9 mouse cellular contexts compared by ENCODE assay signal in genomic region chr2:113756924-113757524, GRCm38 (mm10). TPM values are rescaled to one million over a fixed set of nuclear protein-coding genes. Genes with fewer than 3 reads are reported as not detected.
A peak's percentile ranks its signal among the peaks of the same experiment; 100 is the strongest.
DNase-seq lines count a peak whose midpoint lies in the region; ATAC-seq and TF ChIP-seq lines count a peak whose summit lies in the region.
"Had no signal": no experiment of that assay in that cellular context is flagged by ENCODE, and none has a peak within 500 bp of the region (broad histone marks: within the 10 kb centered on the region; RNA-seq: fewer than 3 reads in every experiment).

No protein-coding gene starts in this region.

- peak overlapping the region; percentile 79 for H3K4me3 ChIP-seq in E14TG2a.4 (replicated peaks; ENCODE audit: low read length)
- H3K4me3 ChIP-seq in forebrain, postnatal 0 days (ENCODE audit: low read depth, low read length): peak overlapping the region; percentile 52
- peak overlapping the region; percentile 70 for H3K4me3 ChIP-seq in midbrain, embryonic 10.5 days

- peak; percentile 18 to 38 for DNase-seq in cerebellum, postnatal 25 days
- DNase-seq in cerebellum, adult 9-10 months: no peak
- no peak for DNase-seq in forebrain, postnatal 0 days
- DNase-seq in midbrain, embryonic 10.5 days (ENCODE audit: low spot score): peak; percentile 28
- DNase-seq in spleen, postnatal 10 days (ENCODE audit: low spot score in 2 of 2): no peak
- DNase-seq in spleen, adult 12 weeks (ENCODE audit: low spot score): no peak
- DNase-seq in adrenal gland, postnatal 14 days: no peak
- DNase-seq: thymus, adult 18-20 months had no signal

- no peak for ATAC-seq in forebrain, postnatal 0 days

- TF ChIP-seq CTCF in E14TG2a.4 (conservative IDR thresholded peaks at IDR 0.05; ENCODE audit: low read length): no peak
- TF ChIP-seq CTCF in forebrain, postnatal 0 days (IDR thresholded peaks at IDR 0.05; ENCODE audit: low read depth): no peak

- H3K27me3 ChIP-seq in E14TG2a.4 (ENCODE audit: insufficient read depth, low read length): peaks cover 63% of the 10 kb centered on the region
- peaks cover 3% of the 10 kb centered on the region; the same call in 1 of the 2 replicates for H3K27me3 ChIP-seq in forebrain, postnatal 0 days (ENCODE audit: insufficient read depth, low read length)
- peaks cover 80% of the 10 kb centered on the region for H3K27me3 ChIP-seq in midbrain, embryonic 10.5 days (ENCODE audit: low read depth, poor library complexity, severe bottlenecking)

- 2% methylated on average over 12 of the region's 12 CpGs for WGBS in forebrain, postnatal 0 days
- 5% methylated on average over 12 of the region's 12 CpGs for WGBS in midbrain, embryonic 10.5 days

- H3K9ac ChIP-seq in forebrain, postnatal 0 days: peak overlapping the region; percentile 53; the same call in 1 of the 2 replicates

- H3K4me2 ChIP-seq in forebrain, postnatal 0 days (ENCODE audit: low read depth): peak overlapping the region; percentile 99

- H3K4me1 ChIP-seq in E14TG2a.4 (replicated peaks; ENCODE audit: low read depth, low read length): peaks cover 22% of the 10 kb centered on the region
- 0 out of 2 replicates have a peak, but pooled peaks cover 8% of the 10 kb centered on the region for H3K4me1 ChIP-seq in forebrain, postnatal 0 days (ENCODE audit: insufficient read depth)
- H3K4me1 ChIP-seq in midbrain, embryonic 10.5 days: peaks cover 31% of the 10 kb centered on the region

- no peaks in the 10 kb centered on the region for H3K9me3 ChIP-seq in E14TG2a.4 (ENCODE audit: low read length)
- no peaks in the 10 kb centered on the region for H3K9me3 ChIP-seq in forebrain, postnatal 0 days (ENCODE audit: low read length)
- no peaks in the 10 kb centered on the region for H3K9me3 ChIP-seq in midbrain, embryonic 10.5 days (replicated peaks)

- no peak overlapping the region for H3K27ac ChIP-seq in forebrain, postnatal 0 days (ENCODE audit: low read depth, low read length)
- no peak overlapping the region for H3K27ac ChIP-seq in midbrain, embryonic 10.5 days (replicated peaks)

- H3K36me3 ChIP-seq in E14TG2a.4 (ENCODE audit: insufficient read depth, low read length): no peaks in the 10 kb centered on the region
- no peaks in the 10 kb centered on the region for H3K36me3 ChIP-seq in forebrain, postnatal 0 days (ENCODE audit: insufficient read depth)
- no peaks in the 10 kb centered on the region for H3K36me3 ChIP-seq in midbrain, embryonic 10.5 days

RNA-seq across cellular contexts. Expression of gene Grem1, which starts 1.4 kb away (rescaled TPM):
- 2.5 and 3.4 TPM in 2 replicates for total RNA-seq in forebrain, postnatal 0 days (2014; rRNA removed)
- polyA plus RNA-seq in forebrain, postnatal 0 days (2015; fragmentation: Nextera tagmentation; extraction: Ambion mirVana): 0.58 and 1.1 TPM in 2 replicates
- 0.30 TPM in 2 replicates for polyA plus RNA-seq in midbrain, embryonic 10.5 days (2016; fragmentation: Nextera tagmentation; extraction: Ambion mirVana)
- total RNA-seq in adrenal gland, postnatal 14 days (2021): 0.37 and 3.9 TPM in 2 replicates

Comparison
In these comparisons a context has a peak if more than half of its experiments do, and no peak if none do; other contexts are left out.
1. DNase-seq: peak in cerebellum, postnatal 25 days (2 of 2) and midbrain, embryonic 10.5 days (single experiment); none in cerebellum, adult 9-10 months (single experiment), forebrain, postnatal 0 days (single experiment), spleen, postnatal 10 days (0 of 2), spleen, adult 12 weeks (single experiment) and adrenal gland, postnatal 14 days (single experiment).
2. Peak in every context shown above with its lines, with median percentiles within 50 percentile points of each other: H3K4me3 ChIP-seq.